Mouse (Mus musculus) MEL (cell line): ENCODE measurements around the gene Pou4f2.

Source experiments
- BHLHE40 ChIP-seq: IDR thresholded peaks from 2 replicates; pipeline ENCODE4 v1.6.1; 2012; ENCODE audit warnings: low read depth, mild to moderate bottlenecking, inconsistent platforms, low read length, improper control_type of control experiment, borderline replicate concordance
- CTCF ChIP-seq, 3 experiments: IDR thresholded peaks in 2 of 3; conservative IDR thresholded peaks in 1 of 3; 2 replicates each; pipeline ENCODE4 v1.5.1; 2011 to 2012; ENCODE audit warnings: low read length in 3 of 3, low read depth in 2 of 3, mild to moderate bottlenecking in 2 of 3, improper control_type of control experiment in 1 of 3, inconsistent platforms in 1 of 3, mixed read lengths in 1 of 3, moderate library complexity in 1 of 3; ENCODE audit not compliant: control insufficient read depth in 1 of 3, insufficient read depth in 1 of 3, poor library complexity in 1 of 3, severe bottlenecking in 1 of 3
- EP300 ChIP-seq, 2 experiments: IDR thresholded peaks; 2 replicates each; pipeline ENCODE4 v1.6.1; 2011; ENCODE audit warnings: improper control_type of control experiment in 2 of 2, low read length in 2 of 2, low read depth in 1 of 2, mild to moderate bottlenecking in 1 of 2
- GABPA ChIP-seq: IDR thresholded peaks from 2 replicates; pipeline ENCODE4 v1.6.1; 2012; ENCODE audit warnings: low read depth, mild to moderate bottlenecking, inconsistent platforms, low read length, improper control_type of control experiment, moderate library complexity
- KAT2A ChIP-seq: conservative IDR thresholded peaks from 2 replicates; pipeline ENCODE4 v1.6.1; 2012; ENCODE audit warnings: low read depth, low read length, improper control_type of control experiment, inconsistent platforms
- MAX ChIP-seq: IDR thresholded peaks from 2 replicates; pipeline ENCODE4 v1.6.1; 2011; ENCODE audit warnings: low read length, improper control_type of control experiment
- POLR2A ChIP-seq, 2 experiments: IDR thresholded peaks; 2 replicates each; pipeline ENCODE4 v1.6.1; 2011 to 2012; ENCODE audit warnings: low read length in 2 of 2, mild to moderate bottlenecking in 2 of 2, control low read depth in 1 of 2, improper control_type of control experiment in 1 of 2, low read depth in 1 of 2, moderate library complexity in 1 of 2; ENCODE audit not compliant: control insufficient read depth in 1 of 2, insufficient read depth in 1 of 2, poor library complexity in 1 of 2
- POLR2AphosphoS5 ChIP-seq: IDR thresholded peaks from 2 replicates; pipeline ENCODE4 v1.6.1; 2012; ENCODE audit warnings: low read depth, borderline replicate concordance, mild to moderate bottlenecking, inconsistent platforms, low read length, moderate library complexity, mixed read lengths
- RAD21 ChIP-seq: IDR thresholded peaks from 2 replicates; pipeline ENCODE4 v1.6.1; 2011; ENCODE audit warnings: mild to moderate bottlenecking, low read depth, low read length, improper control_type of control experiment
- TBP ChIP-seq: IDR thresholded peaks from 2 replicates; pipeline ENCODE4 v1.8.0; 2011; ENCODE audit warnings: low read depth, low read length, improper control_type of control experiment
- UBTF ChIP-seq: IDR thresholded peaks from 2 replicates; pipeline ENCODE4 v1.6.1; 2012; ENCODE audit warnings: low read depth, mild to moderate bottlenecking, inconsistent platforms, low read length, improper control_type of control experiment, moderate library complexity, borderline replicate concordance; ENCODE audit not compliant: insufficient read depth
- ZMIZ1 ChIP-seq: IDR thresholded peaks from 2 replicates; pipeline ENCODE4 v1.6.1; 2012; ENCODE audit warnings: low read depth, mild to moderate bottlenecking, inconsistent platforms, low read length, improper control_type of control experiment, moderate library complexity

DNA sequence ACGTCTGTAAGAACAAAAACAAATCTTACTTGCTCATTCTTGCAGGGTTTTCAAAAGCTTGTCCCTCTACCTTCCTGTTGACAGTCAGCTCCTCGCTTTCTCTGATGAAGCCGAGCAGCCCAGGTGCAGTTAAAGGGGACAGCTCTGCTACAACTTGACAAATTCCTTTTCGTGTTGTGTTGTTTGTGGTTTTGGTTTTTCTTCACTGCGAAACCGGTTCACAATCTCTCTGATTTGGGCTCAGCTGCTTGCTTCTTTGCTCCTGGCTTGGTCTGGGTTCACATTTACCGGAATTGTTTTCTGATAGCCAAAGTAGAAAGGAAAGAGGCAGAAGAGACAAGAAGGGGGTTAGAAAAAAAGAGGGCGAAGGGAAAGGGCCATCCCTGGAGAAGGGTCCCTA lies 2.1 kb downstream of the Pou4f2 start:
- TF ChIP-seq RAD21 (no peak), MAX (no peak), TBP (no peak), POLR2A (IDR thresholded peaks at IDR 0.05; ENCODE audit: control insufficient read depth in 1 of 2, insufficient read depth in 1 of 2, low read depth in 1 of 2, low read length in 2 of 2, poor library complexity in 1 of 2) (no peak), BHLHE40 (no peak), GABPA (no peak), KAT2A (no peak), CTCF (IDR thresholded peaks at IDR 0.05 in 2 of 3, conservative IDR thresholded peaks at IDR 0.05 in 1 of 3; ENCODE audit: control insufficient read depth in 1 of 3, insufficient read depth in 1 of 3, low read depth in 2 of 3, low read length in 3 of 3, poor library complexity in 1 of 3, severe bottlenecking in 1 of 3) (no peak), POLR2AphosphoS5 (no peak), ZMIZ1 (no peak), EP300 (IDR thresholded peaks at IDR 0.05; ENCODE audit: low read depth in 1 of 2, low read length in 2 of 2) (no peak), UBTF (no peak)
